Mouse (Mus musculus) left cerebral cortex, adult 2 months (tissue): Measurements from ENCODE around the gene Oxct1. TPM values are rescaled to one million over a fixed set of nuclear protein-coding genes. Genes with fewer than 3 reads are reported as not detected.

Source experiments
- DNase-seq, 2 experiments: peaks; one replicate each; pipeline ENCODE4 v3.0.0; 2021 to 2022; ENCODE audit warnings: low spot score in 2 of 2, mixed read lengths in 1 of 2; ENCODE audit errors: extremely low spot score in 1 of 2
- H3K27ac ChIP-seq: fragments of 200-600 bp; 2 replicates; pipeline ENCODE4 v1.8.1; 2022
- H3K4me3 ChIP-seq: fragments of 200-600 bp; 2 replicates; pipeline ENCODE4 v1.8.1; 2022
- CTCF ChIP-seq: fragments of 200-600 bp; IDR thresholded peaks from 2 replicates; pipeline ENCODE4 v1.8.1; 2022; ENCODE audit warnings: antibody characterized with exemption, mild to moderate bottlenecking, moderate library complexity
- intact Hi-C: fragments of 180-260 bp; cut with DNase I; formaldehyde crosslinking; loops from one replicate; pipeline ENCODE4 v1.15.1; 2025
- total RNA-seq, 2 experiments: library from RNA; stranded (reverse); gene quantifications; 2 replicates each; pipeline ENCODE4 v1.2.3; 2021

Gene Oxct1
- total RNA-seq, 2 experiments from 2014 or later, result 279 to 316 TPM

DNA sequence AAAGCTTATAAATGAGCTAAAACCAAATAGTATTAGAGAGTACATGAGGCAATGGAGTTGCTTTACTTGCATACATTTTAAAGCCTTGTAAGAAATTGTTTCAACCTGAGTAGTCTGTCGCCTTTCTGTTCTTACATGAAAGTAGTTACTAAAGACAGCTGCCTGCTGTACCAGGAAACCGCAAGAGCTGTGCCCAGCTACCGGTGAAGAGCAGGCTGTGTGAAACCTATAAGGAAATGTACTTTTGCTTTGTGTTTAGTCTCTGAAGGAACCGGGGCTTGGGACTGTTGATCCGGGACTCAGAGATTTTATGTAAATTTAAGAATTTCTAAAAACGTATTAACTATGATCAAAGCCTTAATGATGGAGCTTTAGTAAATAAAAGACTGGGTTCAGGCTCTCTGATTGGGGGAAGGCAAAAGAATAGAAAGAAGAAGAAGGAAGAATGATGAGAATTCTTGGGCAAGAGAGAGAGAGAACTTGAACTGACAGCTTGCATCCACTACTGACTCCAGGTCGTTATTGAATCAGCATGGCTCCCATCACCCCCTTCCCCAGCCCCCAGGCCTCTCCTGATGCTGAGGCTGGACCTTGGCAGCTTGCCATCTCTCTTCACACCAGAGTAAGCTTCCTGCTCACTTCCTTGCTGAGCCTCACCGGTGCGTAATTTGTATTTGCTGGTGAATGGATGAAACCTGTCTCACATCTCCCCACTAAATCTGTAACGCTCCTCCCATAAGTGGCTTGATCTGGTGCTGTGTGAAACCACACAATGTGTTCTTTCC is 59.6 kb downstream of the Oxct1 start:
- H3K4me3 ChIP-seq, result no peak overlapping the region
- DNase-seq, result no peak
- intact Hi-C loops, result no loop called here
- no peak for TF ChIP-seq CTCF
- H3K27ac ChIP-seq, result no peak overlapping the region

DNA sequence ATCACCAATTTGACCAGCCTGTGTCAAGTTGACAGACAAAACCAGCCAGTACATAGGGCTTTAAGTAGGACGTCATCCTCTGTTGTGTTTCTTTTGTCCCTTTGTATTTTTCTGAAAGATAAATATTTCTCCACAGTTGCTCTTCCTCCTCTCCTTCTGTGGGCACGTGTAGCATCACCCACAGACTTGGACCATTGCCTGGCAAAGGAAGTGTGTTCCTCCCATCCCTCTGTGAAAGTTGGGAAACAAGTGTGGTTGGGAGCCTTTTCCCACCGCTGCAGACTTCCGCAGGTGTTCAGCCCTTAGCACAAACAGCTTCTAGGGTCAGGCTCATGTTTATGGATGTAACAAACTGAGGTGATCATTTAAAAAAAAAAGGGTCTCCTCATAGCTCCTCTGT is 61.3 kb downstream of the Oxct1 start:
- intact Hi-C loops, result no loop called here
- peak in 1 of 2 experiments; percentile 21 for DNase-seq
- no peak overlapping the region for H3K27ac ChIP-seq
- TF ChIP-seq CTCF, result no peak
- H3K4me3 ChIP-seq, result no peak overlapping the region

DNA sequence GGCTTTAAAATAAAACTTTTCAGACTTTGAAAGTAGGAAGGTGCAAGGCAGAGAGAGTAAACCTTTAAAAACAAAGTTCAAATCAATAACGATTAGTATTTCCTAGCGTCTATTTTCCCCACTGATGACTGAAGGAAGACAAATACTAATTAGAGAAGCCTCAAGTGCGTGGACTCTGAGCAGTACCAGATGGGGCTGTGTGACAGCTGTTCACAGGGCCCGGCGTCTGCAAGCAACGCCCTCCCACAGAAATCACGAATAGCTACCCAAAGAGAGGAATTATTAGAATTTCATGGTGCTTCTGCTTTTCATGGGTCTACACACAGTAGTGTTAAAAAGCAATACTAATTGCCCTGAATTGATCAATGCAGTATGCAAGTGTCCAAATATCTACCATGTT is 61.7 kb downstream of the Oxct1 start:
- intact Hi-C loops, result no loop called here
- TF ChIP-seq CTCF, result no peak
- Histone ChIP-seq H3K27ac (no peak overlapping the region), H3K4me3 (no peak overlapping the region)
- DNase-seq, result no peak

DNA sequence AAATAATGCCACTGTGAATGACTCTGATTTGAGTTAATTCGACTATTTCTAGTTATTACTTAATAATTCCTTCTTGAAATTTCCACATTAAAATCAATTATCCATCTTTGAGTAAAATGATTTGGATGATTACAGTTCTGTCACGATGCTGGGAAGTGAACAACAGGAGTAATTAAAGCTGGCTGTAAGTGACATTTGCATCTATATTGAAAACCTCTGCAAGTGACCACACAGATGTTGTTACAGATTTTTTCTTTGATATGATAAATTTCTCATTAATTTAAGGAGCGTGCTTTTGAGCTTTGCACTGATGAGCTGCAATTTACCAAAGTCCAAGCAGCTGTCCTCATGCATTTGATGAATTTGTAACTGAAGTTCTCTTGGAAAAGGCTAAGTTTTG is 64.4 kb downstream of the Oxct1 start:
- no peak overlapping the region for H3K4me3 ChIP-seq
- intact Hi-C loops, result no loop called here
- no peak for TF ChIP-seq CTCF
- H3K27ac ChIP-seq, result no peak overlapping the region
- no peak for DNase-seq

DNA sequence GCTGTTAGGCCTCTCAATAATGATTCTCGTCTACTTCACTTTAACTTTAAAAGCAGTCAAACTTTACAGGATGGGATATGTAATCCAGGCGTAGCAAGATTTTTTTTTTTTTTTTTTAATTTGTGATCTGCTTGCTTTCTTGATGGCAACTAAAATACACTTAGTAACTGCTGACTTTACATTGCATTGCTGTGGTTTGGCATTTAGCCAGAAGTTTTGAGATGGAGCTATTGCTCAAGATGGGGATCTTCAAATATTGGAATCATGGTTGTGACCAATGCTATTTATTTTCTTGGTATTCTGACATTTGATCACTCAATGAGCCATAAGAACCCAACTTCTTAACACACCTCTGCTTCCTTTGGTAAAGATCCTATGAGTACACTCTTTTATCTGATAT is 66.4 kb downstream of the Oxct1 start:
- TF ChIP-seq CTCF, result no peak
- DNase-seq, result no peak
- H3K27ac ChIP-seq, result no peak overlapping the region
- intact Hi-C loops, result no loop called here
- no peak overlapping the region for H3K4me3 ChIP-seq

DNA sequence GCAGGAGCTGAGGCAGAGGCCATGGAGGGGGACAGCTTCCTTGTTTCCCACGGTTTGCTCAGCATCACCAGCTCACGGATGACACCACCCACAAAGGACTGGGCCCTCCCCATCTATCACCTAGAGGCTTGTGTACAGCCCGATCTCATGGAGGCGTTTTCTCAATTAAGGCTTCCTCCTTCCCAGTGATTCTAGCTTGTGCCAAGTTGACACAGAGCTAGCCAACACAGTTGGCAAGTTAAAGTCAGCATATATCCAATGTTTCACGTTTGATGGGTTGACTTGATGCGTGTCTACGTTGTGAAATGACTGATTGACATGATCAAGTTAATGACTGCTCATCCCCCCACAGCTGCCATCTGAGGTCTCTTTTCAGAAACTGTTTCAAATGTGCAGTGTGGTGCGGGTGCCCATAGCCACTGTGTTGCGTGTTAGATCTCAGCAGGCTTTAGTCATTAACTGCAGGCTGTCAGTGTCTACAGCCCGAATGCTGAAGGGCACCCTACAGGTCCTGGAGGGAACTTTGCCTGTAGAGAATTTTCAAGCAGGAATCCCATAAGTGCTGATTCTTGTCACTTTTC is 74.2 kb downstream of the Oxct1 start:
- no peak; the same call in 1 of the 2 replicates for TF ChIP-seq CTCF
- Histone ChIP-seq H3K4me3 (no peak overlapping the region), H3K27ac (no peak overlapping the region)
- DNase-seq, result no peak
- intact Hi-C loops, result no loop called here

DNA sequence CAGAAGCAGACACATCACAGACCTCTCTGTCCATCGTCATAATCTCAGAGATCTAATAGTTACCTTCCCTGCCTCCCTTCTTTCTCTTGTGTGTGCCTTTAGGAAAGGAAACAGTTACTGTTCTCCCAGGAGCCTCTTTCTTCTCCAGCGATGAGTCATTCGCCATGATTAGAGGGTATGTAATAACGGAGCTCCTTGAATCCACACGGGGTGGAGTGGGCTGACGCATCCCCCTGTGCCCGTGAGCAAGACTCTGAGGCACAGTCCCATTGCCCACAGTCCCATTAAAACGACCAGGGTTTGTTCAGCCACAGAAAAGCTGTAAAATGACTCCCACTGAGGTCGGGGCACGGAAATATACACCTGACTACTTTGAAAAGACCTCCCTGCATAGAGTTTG is 74.8 kb downstream of the Oxct1 start:
- no peak for TF ChIP-seq CTCF
- Histone ChIP-seq H3K27ac (no peak overlapping the region), H3K4me3 (no peak overlapping the region)
- intact Hi-C loops, result no loop called here
- DNase-seq, result peak in 1 of 2 experiments; percentile 37

DNA sequence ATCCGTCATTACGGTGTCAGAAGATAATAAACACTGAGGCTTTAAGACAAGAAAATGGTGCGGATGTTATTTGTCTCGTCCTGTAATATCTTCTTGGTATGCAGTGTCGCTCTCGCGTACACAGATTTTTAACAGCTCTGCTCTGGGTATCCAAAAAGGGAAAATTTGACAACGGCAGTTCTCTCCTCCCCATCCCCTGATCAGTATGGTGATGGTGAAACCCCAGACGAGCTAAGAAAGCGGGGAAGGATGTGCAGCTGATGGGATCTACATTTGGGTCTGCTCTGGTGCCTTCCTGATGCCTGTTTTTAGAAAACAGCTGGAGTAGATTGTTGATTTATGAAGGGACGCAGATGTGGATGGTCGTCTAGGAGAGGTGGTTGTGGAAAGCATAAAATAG is 78.1 kb downstream of the Oxct1 start:
- intact Hi-C loops, result no loop called here
- TF ChIP-seq CTCF, result no peak
- H3K4me3 ChIP-seq, result no peak overlapping the region
- H3K27ac ChIP-seq, result no peak overlapping the region; the same call in 1 of the 2 replicates
- DNase-seq, result no peak

DNA sequence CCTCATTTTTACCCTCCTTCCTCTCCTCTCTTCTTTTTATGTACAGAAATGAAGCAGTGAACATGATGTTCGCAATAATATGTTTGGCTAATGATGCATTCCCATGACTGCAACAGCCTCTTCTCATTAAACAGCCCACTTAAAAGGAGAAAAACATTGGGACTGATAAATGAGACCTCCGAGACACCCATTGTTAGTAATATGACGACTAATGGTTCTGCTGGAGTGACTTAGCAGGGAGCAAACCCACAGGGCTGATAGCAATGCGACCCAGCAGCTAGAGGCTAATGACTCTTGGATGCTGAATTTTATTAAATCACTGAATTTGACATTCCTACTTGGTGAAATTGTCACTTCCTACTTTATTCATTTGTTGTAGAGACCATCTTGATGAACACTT is 79.3 kb downstream of the Oxct1 start:
- intact Hi-C loops, result no loop called here
- TF ChIP-seq CTCF, result no peak
- no peak overlapping the region for H3K27ac ChIP-seq
- H3K4me3 ChIP-seq, result no peak overlapping the region
- no peak for DNase-seq

DNA sequence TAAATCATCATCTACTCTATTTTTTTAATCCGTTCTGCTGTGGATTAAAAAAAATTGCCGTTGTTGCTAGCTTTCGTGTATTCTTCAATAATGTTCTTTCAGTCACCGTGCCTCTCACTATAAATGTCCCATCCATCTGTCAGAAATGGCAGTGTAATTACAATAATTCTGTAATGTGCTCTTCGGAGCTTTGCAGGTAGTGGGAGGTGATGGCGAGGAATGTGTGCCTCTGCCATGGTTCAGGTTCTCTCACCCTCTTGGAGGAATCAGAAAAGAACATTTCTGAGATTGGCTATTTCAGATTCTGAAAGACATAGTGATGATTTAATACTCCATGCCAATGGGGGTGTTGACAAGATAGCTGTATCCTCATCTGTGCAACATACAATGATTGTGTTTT is 93.8 kb downstream of the Oxct1 start:
- intact Hi-C loops, result no loop called here
- TF ChIP-seq CTCF, result no peak
- Histone ChIP-seq H3K27ac (no peak overlapping the region), H3K4me3 (no peak overlapping the region)
- DNase-seq, result no peak

DNA sequence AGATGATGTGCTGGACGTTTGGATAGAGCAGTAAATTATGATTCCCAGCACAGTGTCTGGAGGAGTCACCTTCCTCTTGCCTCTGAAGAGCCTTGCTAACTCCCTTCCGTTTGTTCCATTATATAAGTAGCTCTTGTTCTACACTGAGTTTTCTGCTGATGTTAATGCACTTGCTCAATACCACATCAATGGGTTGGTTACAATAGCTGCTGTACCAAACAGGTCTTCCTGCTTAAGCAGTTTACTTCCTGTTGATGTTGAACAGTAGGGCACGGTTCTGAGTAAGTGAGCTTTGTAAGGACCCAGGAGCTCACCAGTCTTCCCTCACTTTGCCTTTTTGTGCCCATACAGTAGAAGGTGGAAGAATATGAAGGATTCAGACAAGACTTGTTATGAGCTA is 98.5 kb downstream of the Oxct1 start:
- no peak overlapping the region for H3K27ac ChIP-seq
- TF ChIP-seq CTCF, result no peak
- H3K4me3 ChIP-seq, result no peak overlapping the region
- no peak for DNase-seq
- intact Hi-C loops, result no loop called here

DNA sequence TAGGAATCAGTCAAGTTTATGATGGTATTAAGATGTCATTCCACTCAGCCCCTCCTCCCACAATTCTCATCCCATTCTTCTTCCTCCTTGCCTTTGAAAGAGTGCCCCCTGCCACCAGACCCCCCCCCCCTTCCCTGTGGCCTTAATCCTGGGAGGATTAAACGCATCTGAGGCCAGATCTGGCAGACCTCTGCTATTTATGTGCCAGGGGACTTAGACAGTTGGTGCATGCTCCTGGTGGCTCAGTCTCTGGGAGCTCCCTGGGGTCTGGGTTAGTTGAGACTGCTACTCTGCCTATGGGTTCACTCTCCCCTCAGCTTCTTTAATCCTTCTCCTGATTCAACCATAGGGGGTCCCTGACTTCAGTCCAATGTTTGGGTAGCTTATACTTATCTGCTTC is 112.3 kb downstream of the Oxct1 start:
- Histone ChIP-seq H3K27ac (no peak overlapping the region), H3K4me3 (no peak overlapping the region)
- DNase-seq, result no peak
- no peak for TF ChIP-seq CTCF
- intact Hi-C loops, result no loop called here

DNA sequence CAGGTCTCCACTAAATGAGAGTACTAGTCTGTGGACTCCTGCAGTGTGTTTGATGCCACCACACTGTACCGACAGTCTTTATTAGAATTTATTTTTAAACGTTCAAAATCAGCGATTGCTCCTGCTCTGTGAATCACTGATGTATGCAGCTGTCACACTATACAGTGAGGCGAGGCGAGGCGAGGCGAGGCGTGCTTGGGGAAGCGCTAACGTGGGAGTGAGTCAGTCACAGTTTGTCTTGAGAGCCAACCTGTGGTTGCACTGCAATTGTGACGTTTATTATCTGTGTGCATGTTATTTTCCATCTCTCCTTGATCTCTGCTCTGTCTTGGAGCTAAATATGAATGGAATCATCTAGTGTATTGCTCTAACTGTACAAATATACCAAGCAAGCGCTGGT is 113.3 kb downstream of the Oxct1 start:
- H3K4me3 ChIP-seq, result no peak overlapping the region
- no peak for TF ChIP-seq CTCF
- peak in 1 of 2 experiments; percentile 57 for DNase-seq
- intact Hi-C loops, result no loop called here
- H3K27ac ChIP-seq, result peak overlapping the region; percentile 28
